Mouse (Mus musculus): ENCODE measurements at regions not wholly inside any gene's neighbourhood (a gene's known extent, or its start where the extent isn't known, plus 50 kb on each side); places are given as distances from the start of the nearest gene placed in this dataset.

DNA sequence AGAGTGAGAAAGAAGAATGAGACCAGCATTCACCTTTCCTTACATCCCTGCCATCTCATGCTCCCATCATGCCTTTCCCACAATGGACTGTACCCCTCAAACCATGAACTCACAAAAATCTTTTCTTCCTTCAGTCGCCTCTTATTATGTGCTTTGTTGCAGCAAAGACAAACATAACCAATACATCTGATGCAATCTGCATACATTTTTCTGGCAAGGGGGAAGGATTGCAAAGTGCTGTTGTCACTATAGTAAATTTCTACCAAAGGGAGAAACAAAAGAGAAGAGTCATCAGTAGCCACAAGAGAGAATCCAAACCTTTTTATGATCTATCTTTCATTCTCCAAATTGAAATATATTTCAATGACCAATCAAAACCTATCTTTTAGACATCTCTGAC is 884.4 kb downstream of the Gsdmc2 start:
- TF ChIP-seq CTCF (IDR thresholded peaks at IDR 0.05) (no peak), POLR2A (IDR thresholded peaks at IDR 0.05; ENCODE audit: insufficient read depth, low read depth, low read length) (no peak), EP300 (IDR thresholded peaks at IDR 0.05; ENCODE audit: insufficient read depth, low read depth, low read length) (no peak)

Measured in heart, adult 2 months (tissue).